In the genomic region with DNA sequence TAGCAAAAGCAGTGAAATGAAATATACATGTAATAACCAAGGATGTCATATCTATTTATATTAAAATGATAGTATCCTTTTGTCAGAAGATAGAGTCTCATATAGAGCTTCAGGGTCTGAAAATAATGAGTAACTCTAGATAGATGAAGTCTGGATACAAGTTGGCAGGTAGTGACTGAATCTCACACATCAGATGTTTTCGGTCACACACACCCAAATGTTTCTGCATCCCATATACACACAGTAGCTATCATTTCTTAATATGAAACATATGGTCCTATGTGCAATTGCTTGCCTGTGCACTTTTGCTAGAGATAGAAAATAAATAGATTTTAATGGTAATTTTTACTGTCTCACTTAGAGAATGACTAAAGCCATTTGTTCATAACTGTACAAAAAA, we compare ENCODE assay signal across 22 mouse cellular contexts.
DNase-seq lines count a peak whose midpoint lies in the region; ATAC-seq and TF ChIP-seq lines count a peak whose summit lies in the region.
"Had no signal": no experiment of that assay in that cellular context is flagged by ENCODE, and none has a peak within 500 bp of the region (broad histone marks: within the 10 kb centered on the region; RNA-seq: fewer than 3 reads in every experiment).

No protein-coding gene starts in this region.

- no peak overlapping the region for H3K4me3 ChIP-seq in forebrain, embryonic 13.5 days
- H3K4me3 ChIP-seq in forebrain, embryonic 12.5 days (replicated peaks): no peak overlapping the region
- no peak overlapping the region for H3K4me3 ChIP-seq in forebrain, embryonic 15.5 days
- no peak overlapping the region for H3K4me3 ChIP-seq in forebrain, embryonic 10.5 days
- no peak overlapping the region for H3K4me3 ChIP-seq in lung, embryonic 14.5 days (ENCODE audit: low read depth, low read length)
- H3K4me3 ChIP-seq: embryonic facial prominence, embryonic 10.5 days; embryonic facial prominence, embryonic 12.5 days had no signal

- H3K4me1 ChIP-seq in forebrain, embryonic 13.5 days: no peaks in the 10 kb centered on the region
- no peaks in the 10 kb centered on the region for H3K4me1 ChIP-seq in forebrain, embryonic 12.5 days
- no peaks in the 10 kb centered on the region for H3K4me1 ChIP-seq in forebrain, embryonic 15.5 days
- H3K4me1 ChIP-seq in forebrain, embryonic 10.5 days: no peaks in the 10 kb centered on the region
- no peaks in the 10 kb centered on the region for H3K4me1 ChIP-seq in lung, embryonic 14.5 days (ENCODE audit: insufficient read depth)
- H3K4me1 ChIP-seq: embryonic facial prominence, embryonic 10.5 days; embryonic facial prominence, embryonic 12.5 days had no signal

- peak; percentile 30; the same call in 1 of the 2 replicates for ATAC-seq in forebrain, embryonic 13.5 days
- no peak for ATAC-seq in forebrain, embryonic 12.5 days (ENCODE audit: low FRiP score)
- ATAC-seq in forebrain, embryonic 15.5 days (replicated peaks): 0 out of 2 replicates have a peak, but pooled peaks have one; percentile 29
- peak; percentile 65; the same call in 1 of the 2 replicates for ATAC-seq in lung, embryonic 14.5 days (ENCODE audit: insufficient read depth)
- ATAC-seq: CD4-positive, CD25-positive, alpha-beta regulatory T cell, adult 4 months had no signal

- H3K36me3 ChIP-seq in forebrain, embryonic 13.5 days (ENCODE audit: poor library complexity, severe bottlenecking): no peaks in the 10 kb centered on the region
- no peaks in the 10 kb centered on the region for H3K36me3 ChIP-seq in forebrain, embryonic 12.5 days (replicated peaks)
- no peaks in the 10 kb centered on the region for H3K36me3 ChIP-seq in forebrain, embryonic 15.5 days
- no peaks in the 10 kb centered on the region for H3K36me3 ChIP-seq in forebrain, embryonic 10.5 days (replicated peaks)
- no peaks in the 10 kb centered on the region for H3K36me3 ChIP-seq in lung, embryonic 14.5 days (ENCODE audit: insufficient read depth)
- H3K36me3 ChIP-seq: embryonic facial prominence, embryonic 10.5 days; embryonic facial prominence, embryonic 12.5 days; G1E had no signal

- H3K9me3 ChIP-seq in forebrain, embryonic 13.5 days (replicated peaks): no peaks in the 10 kb centered on the region
- no peaks in the 10 kb centered on the region for H3K9me3 ChIP-seq in forebrain, embryonic 12.5 days
- no peaks in the 10 kb centered on the region for H3K9me3 ChIP-seq in forebrain, embryonic 15.5 days
- H3K9me3 ChIP-seq in forebrain, embryonic 10.5 days: no peaks in the 10 kb centered on the region
- no peaks in the 10 kb centered on the region for H3K9me3 ChIP-seq in lung, embryonic 14.5 days (ENCODE audit: low read depth, low read length)
- H3K9me3 ChIP-seq: embryonic facial prominence, embryonic 10.5 days; embryonic facial prominence, embryonic 12.5 days; G1E had no signal

- no peak overlapping the region for H3K9ac ChIP-seq in forebrain, embryonic 13.5 days
- H3K9ac ChIP-seq in forebrain, embryonic 12.5 days: no peak overlapping the region
- no peak overlapping the region for H3K9ac ChIP-seq in forebrain, embryonic 15.5 days (replicated peaks)
- H3K9ac ChIP-seq in lung, embryonic 14.5 days: no peak overlapping the region
- H3K9ac ChIP-seq: embryonic facial prominence, embryonic 12.5 days had no signal

- no peak for DNase-seq in forebrain, embryonic 10.5 days (ENCODE audit: extremely low spot score, low spot score)
- peak; percentile 71 for DNase-seq in lung, embryonic 14.5 days
- no peak for DNase-seq in lung, postnatal 25 days (ENCODE audit: low spot score)
- peak; percentile 4 for DNase-seq in MN1 (ENCODE audit: low spot score)
- no peak for DNase-seq in heart, postnatal 25 days (ENCODE audit: low spot score)
- DNase-seq: adrenal gland, adult 2 months; adrenal gland, postnatal 10 days; adrenal gland, postnatal 25 days; B cell, adult 2 months; cerebellum, adult 11-12 months; cerebellum, adult 2 months; cerebellum, adult 9-10 months; cerebellum, postnatal 10 days; cerebellum, postnatal 25 days had no signal

- no peak for TF ChIP-seq CTCF in lung, embryonic 14.5 days (IDR thresholded peaks at IDR 0.05; ENCODE audit: low read depth)

- H3K27me3 ChIP-seq in forebrain, embryonic 13.5 days: no peaks in the 10 kb centered on the region
- H3K27me3 ChIP-seq in forebrain, embryonic 12.5 days: no peaks in the 10 kb centered on the region
- no peaks in the 10 kb centered on the region for H3K27me3 ChIP-seq in forebrain, embryonic 15.5 days
- H3K27me3 ChIP-seq in forebrain, embryonic 10.5 days (ENCODE audit: poor library complexity, severe bottlenecking): no peaks in the 10 kb centered on the region
- no peaks in the 10 kb centered on the region for H3K27me3 ChIP-seq in lung, embryonic 14.5 days (ENCODE audit: insufficient read depth, low read length)
- H3K27me3 ChIP-seq: CH12.LX; embryonic facial prominence, embryonic 12.5 days had no signal

- no peak overlapping the region for H3K27ac ChIP-seq in forebrain, embryonic 13.5 days
- no peak overlapping the region for H3K27ac ChIP-seq in forebrain, embryonic 12.5 days
- no peak overlapping the region for H3K27ac ChIP-seq in forebrain, embryonic 15.5 days (replicated peaks)
- no peak overlapping the region for H3K27ac ChIP-seq in forebrain, embryonic 10.5 days
- no peak overlapping the region for H3K27ac ChIP-seq in lung, embryonic 14.5 days (ENCODE audit: low read depth)
- H3K27ac ChIP-seq: embryonic facial prominence, embryonic 10.5 days; embryonic facial prominence, embryonic 12.5 days had no signal

- no peak overlapping the region for H3K4me2 ChIP-seq in forebrain, embryonic 13.5 days
- H3K4me2 ChIP-seq in forebrain, embryonic 12.5 days: no peak overlapping the region
- H3K4me2 ChIP-seq in forebrain, embryonic 15.5 days (replicated peaks): no peak overlapping the region
- no peak overlapping the region for H3K4me2 ChIP-seq in lung, embryonic 14.5 days
- H3K4me2 ChIP-seq: embryonic facial prominence, embryonic 12.5 days had no signal

- intact Hi-C loops in heart, postnatal 25 days (cut with DNase I): no loop called here

- 94% methylated on average over 1 of the region's 1 CpGs for WGBS in forebrain, embryonic 13.5 days
- 94% methylated on average over 1 of the region's 1 CpGs for WGBS in forebrain, embryonic 12.5 days
- 83% methylated on average over 1 of the region's 1 CpGs for WGBS in forebrain, embryonic 15.5 days
- 88% methylated on average over 1 of the region's 1 CpGs for WGBS in forebrain, embryonic 10.5 days
- 73% methylated on average over 1 of the region's 1 CpGs for WGBS in lung, embryonic 14.5 days

Comparison
In these comparisons a context has a peak if more than half of its experiments do, and no peak if none do; other contexts are left out.
1. DNase-seq: peak in lung, embryonic 14.5 days (single experiment) and MN1 (single experiment); none in forebrain, embryonic 10.5 days (single experiment), lung, postnatal 25 days (single experiment) and heart, postnatal 25 days (single experiment).